Mouse (Mus musculus) R1 (cell line): ENCODE measurements around the gene Nhlrc3.

Source experiments
- DNase-seq: peaks from one replicate; pipeline ENCODE4 v3.0.0-alpha.2; 2018; ENCODE audit warnings: low read depth, low spot score

Nhlrc3 gene

GRCm38 (mm10) chr3:53454561-53454960 lies 8.6 kb downstream of the Nhlrc3 start:
- no peak for DNase-seq

GRCm38 (mm10) chr3:53454005-53454404 lies 9.1 kb downstream of the Nhlrc3 start:
- DNase-seq: no peak

- no peak for DNase-seq
Observed at GRCm38 (mm10) chr3:53453346-53453745, 9.8 kb downstream of the Nhlrc3 start.

GRCm38 (mm10) chr3:53452351-53452750 lies 10.8 kb downstream of the Nhlrc3 start:
- peak; percentile 45 for DNase-seq

- no peak for DNase-seq
Observed at GRCm38 (mm10) chr3:53450666-53451065, 12.5 kb downstream of the Nhlrc3 start.

- DNase-seq: peak; percentile 85
Observed at GRCm38 (mm10) chr3:53448208-53448607, 14.9 kb downstream of the Nhlrc3 start.

- DNase-seq: no peak
Observed at GRCm38 (mm10) chr3:53446801-53447200, 16.3 kb downstream of the Nhlrc3 start.

- no peak for DNase-seq
Observed at GRCm38 (mm10) chr3:53445540-53445939, 17.6 kb downstream of the Nhlrc3 start.

GRCm38 (mm10) chr3:53436550-53436949 lies 26.6 kb downstream of the Nhlrc3 start:
- no peak for DNase-seq

GRCm38 (mm10) chr3:53434610-53435009 lies 28.5 kb downstream of the Nhlrc3 start:
- peak; percentile 54 for DNase-seq

- DNase-seq: no peak
Observed at GRCm38 (mm10) chr3:53423576-53423975, 39.6 kb downstream of the Nhlrc3 start.

- DNase-seq: peak; percentile 78
Observed at GRCm38 (mm10) chr3:53422691-53423090, 40.4 kb downstream of the Nhlrc3 start.

GRCm38 (mm10) chr3:53421656-53422055 lies 41.5 kb downstream of the Nhlrc3 start:
- DNase-seq: peak; percentile 65

GRCm38 (mm10) chr3:53417701-53418100 lies 45.4 kb downstream of the Nhlrc3 start:
- DNase-seq: no peak

GRCm38 (mm10) chr3:53416036-53416506 lies 47.1 kb downstream of the Nhlrc3 start:
- DNase-seq: peak; percentile 23

GRCm38 (mm10) chr3:53413959-53414358 lies 49.2 kb downstream of the Nhlrc3 start:
- no peak for DNase-seq

- DNase-seq: no peak
Observed at GRCm38 (mm10) chr3:53413465-53413864, 49.7 kb downstream of the Nhlrc3 start.

GRCm38 (mm10) chr3:53412259-53412658 lies 50.9 kb downstream of the Nhlrc3 start:
- DNase-seq: no peak

- DNase-seq: no peak
Observed at GRCm38 (mm10) chr3:53410031-53410430, 53.1 kb downstream of the Nhlrc3 start.

GRCm38 (mm10) chr3:53407145-53407544 lies 56.0 kb downstream of the Nhlrc3 start:
- peak; percentile 15 for DNase-seq
